Mouse (Mus musculus): ENCODE measurements around the gene Ranbp10. TPM values are rescaled to one million over a fixed set of nuclear protein-coding genes. Genes with fewer than 3 reads are reported as not detected.

Gene Ranbp10
- polyA plus RNA-seq, 1 experiment from 2014 or later: 8.3 TPM

DNA sequence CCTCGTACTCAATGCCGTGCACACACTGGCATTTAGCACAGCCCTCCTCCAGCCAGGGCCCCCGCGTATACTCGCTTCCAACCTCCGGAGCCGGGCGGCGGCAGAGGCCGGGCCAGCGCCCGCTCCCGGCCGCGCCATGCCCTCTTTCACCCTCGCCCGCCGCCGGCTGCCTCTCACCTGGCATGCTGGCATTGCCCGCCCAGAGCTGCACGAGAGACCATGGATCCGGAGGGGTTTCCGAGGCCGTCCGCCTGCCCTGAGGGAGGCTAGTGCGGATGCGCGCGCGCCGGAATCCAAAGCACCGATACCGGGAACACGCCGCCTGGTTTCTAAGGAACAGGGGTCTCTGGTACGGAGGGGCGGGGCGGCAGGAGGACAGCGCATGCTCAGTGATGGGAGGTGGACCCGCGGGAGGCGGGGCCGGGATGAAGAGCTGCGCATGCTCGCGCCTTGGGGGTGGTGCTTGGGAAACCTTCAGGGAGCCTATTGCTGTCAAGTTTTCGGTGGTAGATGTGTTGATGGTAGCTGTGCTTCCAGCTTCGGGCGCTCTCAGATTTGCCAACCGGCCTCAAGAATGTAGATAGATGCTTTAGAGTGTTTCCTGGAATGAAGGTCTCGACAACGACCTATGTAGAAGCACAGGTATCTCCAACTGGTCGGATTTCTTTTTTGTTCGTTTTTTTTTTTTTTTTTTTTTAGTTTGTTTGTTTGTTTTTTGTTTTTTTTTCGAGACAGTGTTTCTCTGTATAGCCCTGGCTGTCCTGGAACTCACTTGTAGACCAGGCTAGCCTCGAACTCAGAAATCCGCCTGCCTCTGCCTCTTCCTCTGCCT, 68.7 kb downstream of the Ranbp10 start, which contains the start of gene Gfod2:
Gene Gfod2 (minus strand): TSS at position 388 of the 832 bp plus-strand sequence.
- Histone ChIP-seq H3K4me1 (ENCODE audit: control insufficient read depth, insufficient read depth, low read length) (peaks cover 8% of the 10 kb centered on the region), H3K36me3 (ENCODE audit: control insufficient read depth, insufficient read depth) (0 out of 2 replicates have a peak, but pooled peaks cover 3% of the 10 kb centered on the region), H3K27ac (ENCODE audit: low read length) (peak within 1 kb of the TSS; percentile 79), H3K27me3 (ENCODE audit: control insufficient read depth, insufficient read depth, low read length) (no peaks in the 10 kb centered on the region), H3K4me2 (ENCODE audit: low read depth, low read length) (peak within 1 kb of the TSS; percentile 91), H3K4me3 (ENCODE audit: low read length) (peak within 1 kb of the TSS; percentile 100), H3K9ac (ENCODE audit: low read length) (peak within 1 kb of the TSS; percentile 91), H3K9me3 (replicated peaks; ENCODE audit: control insufficient read depth, low read length) (no peaks in the 10 kb centered on the region)
- peak; percentile 99 for ATAC-seq (replicated peaks; ENCODE audit: extremely low read depth, insufficient read depth, low FRiP score)
- 2% methylated on average over 57 of the region's 57 CpGs for WGBS

DNA sequence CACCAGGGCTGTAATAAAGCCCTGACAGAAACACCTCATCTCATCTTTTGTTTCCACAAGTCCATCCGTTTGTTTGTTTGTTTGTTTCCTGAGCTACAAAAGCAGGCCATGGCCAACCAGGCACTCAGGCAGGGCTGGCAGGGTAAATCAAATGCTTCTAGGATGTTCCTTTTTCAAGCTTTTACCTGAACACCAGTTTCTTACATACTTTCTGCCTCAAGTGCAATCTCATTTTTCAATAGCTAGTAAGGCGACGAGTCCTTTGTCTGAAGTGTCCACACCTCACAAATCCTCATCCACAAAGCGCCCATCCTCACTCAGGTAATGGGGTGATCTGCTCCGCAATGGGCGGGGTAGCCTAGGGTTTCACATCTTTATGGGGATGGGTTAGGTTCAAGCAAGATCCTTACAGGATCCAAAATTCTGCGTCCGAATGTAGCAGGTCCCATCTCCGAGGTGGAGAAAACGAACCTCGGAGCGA, 69.3 kb downstream of the Ranbp10 start:
- Histone ChIP-seq H3K9ac (ENCODE audit: low read length) (peak overlapping the region; percentile 91), H3K27me3 (ENCODE audit: control insufficient read depth, insufficient read depth, low read length) (no peaks in the 10 kb centered on the region), H3K4me1 (ENCODE audit: control insufficient read depth, insufficient read depth, low read length) (peaks cover 8% of the 10 kb centered on the region), H3K27ac (ENCODE audit: low read length) (peak overlapping the region; percentile 79), H3K4me2 (ENCODE audit: low read depth, low read length) (peak overlapping the region; percentile 91), H3K4me3 (ENCODE audit: low read length) (peak overlapping the region; percentile 100), H3K9me3 (replicated peaks; ENCODE audit: control insufficient read depth, low read length) (no peaks in the 10 kb centered on the region), H3K36me3 (ENCODE audit: control insufficient read depth, insufficient read depth) (0 out of 2 replicates have a peak, but pooled peaks cover 3% of the 10 kb centered on the region)
- 2% methylated on average over 12 of the region's 12 CpGs for WGBS
- ATAC-seq (replicated peaks; ENCODE audit: extremely low read depth, insufficient read depth, low FRiP score): no peak

DNA sequence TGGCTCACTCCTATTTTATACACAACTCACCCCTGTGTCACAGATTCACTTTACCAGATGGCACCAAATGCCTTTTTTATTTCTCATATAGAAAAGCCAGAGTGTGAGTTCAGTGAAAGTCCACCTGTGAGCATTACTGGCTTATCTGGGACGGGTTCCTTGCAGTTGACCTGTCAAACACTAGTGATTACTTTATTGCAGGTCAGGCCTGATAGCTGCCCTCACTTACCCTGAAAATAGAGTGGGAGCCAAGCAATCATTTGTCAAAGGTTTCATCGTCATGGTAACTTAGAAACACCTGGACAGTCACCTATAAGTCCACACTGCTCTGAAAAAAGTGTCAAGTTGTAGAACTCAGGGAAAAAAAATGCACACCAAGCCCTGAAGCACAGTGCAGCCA, 72.5 kb downstream of the Ranbp10 start:
- no peak overlapping the region for H3K4me3 ChIP-seq (ENCODE audit: low read length)
- 0 out of 2 replicates have a peak, but pooled peaks cover 3% of the 10 kb centered on the region for H3K36me3 ChIP-seq (ENCODE audit: control insufficient read depth, insufficient read depth)
- H3K27me3 ChIP-seq (ENCODE audit: control insufficient read depth, insufficient read depth, low read length): no peaks in the 10 kb centered on the region
- no peak overlapping the region for H3K9ac ChIP-seq (ENCODE audit: low read length)
- H3K27ac ChIP-seq (ENCODE audit: low read length): no peak overlapping the region
- ATAC-seq (replicated peaks; ENCODE audit: extremely low read depth, insufficient read depth, low FRiP score): no peak
- WGBS: 74% methylated on average over 2 of the region's 2 CpGs
- peaks cover 23% of the 10 kb centered on the region for H3K4me1 ChIP-seq (ENCODE audit: control insufficient read depth, insufficient read depth, low read length)
- H3K9me3 ChIP-seq (replicated peaks; ENCODE audit: control insufficient read depth, low read length): no peaks in the 10 kb centered on the region
- H3K4me2 ChIP-seq (ENCODE audit: low read depth, low read length): no peak overlapping the region

DNA sequence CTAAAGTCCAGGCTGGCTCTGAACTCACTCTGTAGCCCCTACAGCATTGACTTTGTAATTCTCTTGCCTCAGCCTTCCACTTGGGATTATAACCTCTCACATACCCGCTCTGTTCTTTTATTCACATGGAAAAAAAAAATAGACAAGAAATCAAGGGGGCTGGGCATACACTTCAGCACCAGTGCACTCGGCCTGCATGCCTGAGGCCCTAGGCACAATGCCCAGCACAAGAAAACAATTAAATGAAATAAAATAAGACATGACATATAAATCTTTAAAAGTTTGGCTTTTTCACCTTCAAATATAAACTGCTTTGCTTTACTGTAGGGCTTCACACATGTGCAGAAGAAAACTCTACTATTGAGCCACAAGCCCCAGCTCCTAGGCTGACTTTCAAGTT, 73.2 kb downstream of the Ranbp10 start:
- H3K4me3 ChIP-seq (ENCODE audit: low read length): no peak overlapping the region
- no peaks in the 10 kb centered on the region for H3K27me3 ChIP-seq (ENCODE audit: control insufficient read depth, insufficient read depth, low read length)
- WGBS: 63% methylated on average over 2 of the region's 2 CpGs
- H3K4me1 ChIP-seq (ENCODE audit: control insufficient read depth, insufficient read depth, low read length): peaks cover 23% of the 10 kb centered on the region
- no peak overlapping the region for H3K4me2 ChIP-seq (ENCODE audit: low read depth, low read length)
- no peak overlapping the region for H3K27ac ChIP-seq (ENCODE audit: low read length)
- H3K9me3 ChIP-seq (replicated peaks; ENCODE audit: control insufficient read depth, low read length): no peaks in the 10 kb centered on the region
- 0 out of 2 replicates have a peak, but pooled peaks cover 3% of the 10 kb centered on the region for H3K36me3 ChIP-seq (ENCODE audit: control insufficient read depth, insufficient read depth)
- no peak overlapping the region for H3K9ac ChIP-seq (ENCODE audit: low read length)
- no peak for ATAC-seq (replicated peaks; ENCODE audit: extremely low read depth, insufficient read depth, low FRiP score)

DNA sequence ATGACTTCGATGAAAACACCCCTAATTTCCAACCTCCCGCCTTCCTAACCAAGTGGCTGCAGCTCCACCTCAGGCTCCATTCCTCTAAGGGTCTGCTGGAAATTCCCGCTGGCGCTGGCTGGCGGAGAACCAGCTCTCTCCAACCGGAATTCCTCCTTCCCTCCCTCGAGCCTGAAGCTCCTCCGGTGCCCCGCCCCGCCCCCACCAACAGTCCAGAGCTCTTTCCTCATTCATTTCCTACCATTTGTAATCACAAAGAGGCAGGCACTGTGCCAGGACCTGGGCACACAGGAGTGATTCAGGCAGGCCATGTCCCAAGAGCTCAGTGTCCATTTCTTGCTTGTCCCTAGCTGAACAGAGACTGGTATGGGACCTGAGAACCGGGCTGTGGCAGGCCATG, 76.5 kb downstream of the Ranbp10 start:
- ATAC-seq (replicated peaks; ENCODE audit: extremely low read depth, insufficient read depth, low FRiP score): peak; percentile 73
- Histone ChIP-seq H3K4me1 (ENCODE audit: control insufficient read depth, insufficient read depth, low read length) (peaks cover 16% of the 10 kb centered on the region), H3K4me2 (ENCODE audit: low read depth, low read length) (peak overlapping the region; percentile 55), H3K9ac (ENCODE audit: low read length) (peak overlapping the region; percentile 45), H3K27me3 (ENCODE audit: control insufficient read depth, insufficient read depth, low read length) (no peaks in the 10 kb centered on the region), H3K9me3 (replicated peaks; ENCODE audit: control insufficient read depth, low read length) (no peaks in the 10 kb centered on the region), H3K4me3 (ENCODE audit: low read length) (peak overlapping the region; percentile 14), H3K27ac (ENCODE audit: low read length) (peak overlapping the region; percentile 68), H3K36me3 (ENCODE audit: control insufficient read depth, insufficient read depth) (0 out of 2 replicates have a peak, but pooled peaks cover 3% of the 10 kb centered on the region)
- WGBS: 12% methylated on average over 11 of the region's 11 CpGs

DNA sequence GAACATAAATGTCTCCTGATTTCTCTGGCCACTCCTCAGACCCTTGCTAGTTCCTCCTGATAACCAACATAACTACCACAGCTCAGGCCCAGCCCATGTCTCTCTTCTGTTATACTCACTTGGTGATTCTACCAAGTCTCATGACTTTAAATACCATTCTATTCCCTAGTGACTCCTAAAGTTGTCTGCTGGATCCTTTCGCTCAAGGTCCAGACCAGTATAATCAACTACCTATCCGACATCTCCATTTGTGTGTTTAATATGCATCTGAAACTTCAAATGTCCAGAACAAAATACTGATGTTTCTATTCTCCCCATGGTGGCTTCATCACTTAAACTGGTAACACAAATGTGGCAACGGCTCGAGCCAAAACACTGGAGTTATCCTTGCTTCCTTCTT, 83.8 kb downstream of the Ranbp10 start:
- WGBS: 76% methylated on average over 4 of the region's 4 CpGs
- H3K27ac ChIP-seq (ENCODE audit: low read length): no peak overlapping the region
- no peak overlapping the region for H3K4me2 ChIP-seq (ENCODE audit: low read depth, low read length)
- H3K9me3 ChIP-seq (replicated peaks; ENCODE audit: control insufficient read depth, low read length): no peaks in the 10 kb centered on the region
- H3K4me3 ChIP-seq (ENCODE audit: low read length): no peak overlapping the region
- no peak for ATAC-seq (replicated peaks; ENCODE audit: extremely low read depth, insufficient read depth, low FRiP score)
- no peaks in the 10 kb centered on the region for H3K27me3 ChIP-seq (ENCODE audit: control insufficient read depth, insufficient read depth, low read length)
- no peaks in the 10 kb centered on the region for H3K36me3 ChIP-seq (ENCODE audit: control insufficient read depth, insufficient read depth)
- H3K9ac ChIP-seq (ENCODE audit: low read length): no peak overlapping the region
- H3K4me1 ChIP-seq (ENCODE audit: control insufficient read depth, insufficient read depth, low read length): peaks cover 4% of the 10 kb centered on the region; the same call in 1 of the 2 replicates

DNA sequence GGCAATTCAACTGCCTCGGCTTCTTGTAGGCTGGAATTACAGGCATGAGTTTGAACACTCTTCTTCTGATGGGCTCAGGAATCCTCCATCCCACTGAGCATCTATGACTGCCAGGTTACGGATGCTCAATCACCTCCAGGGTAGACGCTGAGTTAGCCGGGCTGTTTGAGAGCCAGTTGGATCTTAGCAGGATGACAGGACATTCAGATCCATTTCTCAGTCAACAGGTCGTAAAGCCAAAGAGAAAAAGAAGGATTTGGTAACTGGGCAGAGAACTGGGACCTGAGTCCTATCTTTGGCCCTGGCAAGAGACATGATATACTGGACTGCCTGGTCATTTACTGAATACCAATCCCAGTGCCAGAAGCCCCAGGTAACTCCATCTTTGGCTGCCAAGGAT, 87.9 kb downstream of the Ranbp10 start:
- Histone ChIP-seq H3K9ac (ENCODE audit: low read length) (no peak overlapping the region), H3K27ac (ENCODE audit: low read length) (no peak overlapping the region), H3K4me1 (ENCODE audit: control insufficient read depth, insufficient read depth, low read length) (no peaks in the 10 kb centered on the region; the same call in 1 of the 2 replicates), H3K4me3 (ENCODE audit: low read length) (no peak overlapping the region), H3K36me3 (ENCODE audit: control insufficient read depth, insufficient read depth) (no peaks in the 10 kb centered on the region), H3K9me3 (replicated peaks; ENCODE audit: control insufficient read depth, low read length) (no peaks in the 10 kb centered on the region), H3K27me3 (ENCODE audit: control insufficient read depth, insufficient read depth, low read length) (no peaks in the 10 kb centered on the region), H3K4me2 (ENCODE audit: low read depth, low read length) (no peak overlapping the region)
- ATAC-seq (replicated peaks; ENCODE audit: extremely low read depth, insufficient read depth, low FRiP score): no peak
- WGBS: 87% methylated on average over 5 of the region's 5 CpGs

DNA sequence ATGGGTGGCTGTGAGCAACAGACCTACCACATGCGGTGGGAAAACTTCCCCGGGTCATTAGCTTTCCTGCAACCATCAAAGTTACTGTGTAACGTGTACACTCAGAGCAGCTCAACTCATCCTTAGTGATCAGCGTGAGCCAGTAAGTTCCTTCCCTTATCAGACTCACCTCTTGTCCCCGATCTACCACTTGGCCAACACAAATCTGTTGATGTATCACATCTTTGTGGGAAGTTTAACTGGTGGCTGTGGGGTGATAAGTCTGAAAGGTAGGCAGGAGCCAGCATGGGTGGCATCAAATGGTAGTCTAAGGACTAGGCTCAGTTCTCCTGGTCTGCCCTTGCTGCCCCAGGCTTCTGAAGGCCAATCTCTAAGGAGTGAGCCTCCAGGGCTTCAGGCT, 95.0 kb downstream of the Ranbp10 start:
- no peaks in the 10 kb centered on the region for H3K27me3 ChIP-seq (ENCODE audit: control insufficient read depth, insufficient read depth, low read length)
- H3K27ac ChIP-seq (ENCODE audit: low read length): no peak overlapping the region
- 88% methylated on average over 5 of the region's 5 CpGs for WGBS
- H3K4me1 ChIP-seq (ENCODE audit: control insufficient read depth, insufficient read depth, low read length): no peaks in the 10 kb centered on the region
- H3K4me3 ChIP-seq (ENCODE audit: low read length): no peak overlapping the region
- no peak overlapping the region for H3K4me2 ChIP-seq (ENCODE audit: low read depth, low read length)
- H3K9ac ChIP-seq (ENCODE audit: low read length): no peak overlapping the region
- ATAC-seq (replicated peaks; ENCODE audit: extremely low read depth, insufficient read depth, low FRiP score): no peak
- H3K36me3 ChIP-seq (ENCODE audit: control insufficient read depth, insufficient read depth): no peaks in the 10 kb centered on the region
- no peaks in the 10 kb centered on the region for H3K9me3 ChIP-seq (replicated peaks; ENCODE audit: control insufficient read depth, low read length)
